Comparison of ENCODE assay signal across 31 mouse cellular contexts in the genomic region with DNA sequence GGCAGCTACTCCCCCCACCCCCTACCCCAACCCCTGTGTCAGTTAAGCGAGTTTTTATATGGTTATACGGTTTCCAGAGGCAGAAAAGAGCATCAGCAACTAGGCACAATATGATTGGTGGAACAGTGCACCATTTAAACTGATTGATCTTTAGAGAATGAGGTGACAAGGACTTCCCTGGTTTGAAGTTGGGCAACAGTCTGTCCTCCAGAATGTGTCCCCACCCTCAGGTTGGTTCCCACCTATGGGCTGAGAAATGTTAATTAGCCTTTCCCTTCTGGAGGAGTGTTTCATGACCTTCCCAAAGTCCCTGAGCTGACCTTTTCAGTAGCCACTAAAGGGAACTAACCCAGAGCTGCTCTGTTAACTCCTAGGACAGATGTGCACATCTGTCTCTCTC. TPM values are rescaled to one million over a fixed set of nuclear protein-coding genes. Genes with fewer than 3 reads are reported as not detected.
DNase-seq lines count a peak whose midpoint lies in the region; ATAC-seq and TF ChIP-seq lines count a peak whose summit lies in the region.
"Had no signal": no experiment of that assay in that cellular context is flagged by ENCODE, and none has a peak within 500 bp of the region (broad histone marks: within the 10 kb centered on the region; RNA-seq: fewer than 3 reads in every experiment).

No protein-coding gene starts in this region.

- H3K27me3 ChIP-seq in hindbrain, embryonic 11.5 days (ENCODE audit: control insufficient read depth, insufficient read depth, low read length), result 0 out of 2 replicates have a peak, but pooled peaks cover 2% of the 10 kb centered on the region
- H3K27me3 ChIP-seq in hindbrain, postnatal 0 days (ENCODE audit: insufficient read depth, low read length), result no peaks in the 10 kb centered on the region
- 0 out of 2 replicates have a peak, but pooled peaks cover 2% of the 10 kb centered on the region for H3K27me3 ChIP-seq in neural tube, embryonic 11.5 days (ENCODE audit: control insufficient read depth, insufficient read depth, low read length)
- H3K27me3 ChIP-seq in neural tube, embryonic 15.5 days (replicated peaks), result 0 out of 2 replicates have a peak, but pooled peaks cover 3% of the 10 kb centered on the region
- peaks cover 10% of the 10 kb centered on the region; the same call in 1 of the 2 replicates for H3K27me3 ChIP-seq in midbrain, embryonic 13.5 days
- no peaks in the 10 kb centered on the region for H3K27me3 ChIP-seq in kidney, embryonic 15.5 days
- H3K27me3 ChIP-seq: heart, embryonic 12.5 days; intestine, embryonic 15.5 days; liver, embryonic 12.5 days; megakaryocyte, embryonic 14.5 days; stomach, embryonic 15.5 days had no signal

- no peaks in the 10 kb centered on the region for H3K4me1 ChIP-seq in hindbrain, embryonic 11.5 days (replicated peaks; ENCODE audit: control insufficient read depth, insufficient read depth, low read length)
- no peaks in the 10 kb centered on the region for H3K4me1 ChIP-seq in hindbrain, postnatal 0 days (ENCODE audit: insufficient read depth, low read length)
- H3K4me1 ChIP-seq in neural tube, embryonic 11.5 days (ENCODE audit: control insufficient read depth, insufficient read depth, low read length), result no peaks in the 10 kb centered on the region
- H3K4me1 ChIP-seq in neural tube, embryonic 15.5 days, result no peaks in the 10 kb centered on the region
- peaks cover 7 to 31% of the 10 kb centered on the region in 2 experiments for H3K4me1 ChIP-seq in ES-E14 (ENCODE audit: control insufficient read depth in 2 of 2, insufficient read depth in 2 of 2, low read length in 2 of 2, poor library complexity in 1 of 2)
- H3K4me1 ChIP-seq in midbrain, embryonic 13.5 days (replicated peaks), result peaks cover 13% of the 10 kb centered on the region
- H3K4me1 ChIP-seq in kidney, embryonic 15.5 days, result no peaks in the 10 kb centered on the region
- H3K4me1 ChIP-seq: intestine, embryonic 15.5 days; liver, embryonic 12.5 days; megakaryocyte, embryonic 14.5 days; stomach, embryonic 15.5 days had no signal

- in situ Hi-C loops in ES-E14 (cut with MboI; ENCODE audit: low sequenced_read_pairs in 2 of 2, unreplicated experiment in 2 of 2), result no loop called here

- H3K27ac ChIP-seq in hindbrain, embryonic 11.5 days (ENCODE audit: low read depth, low read length), result no peak overlapping the region
- H3K27ac ChIP-seq in hindbrain, postnatal 0 days, result no peak overlapping the region
- H3K27ac ChIP-seq in neural tube, embryonic 11.5 days (ENCODE audit: low read depth, low read length), result no peak overlapping the region
- no peak overlapping the region for H3K27ac ChIP-seq in neural tube, embryonic 15.5 days (replicated peaks)
- H3K27ac ChIP-seq in ES-E14 (ENCODE audit: insufficient read depth, low read depth, low read length, poor library complexity, severe bottlenecking), result peak overlapping the region; percentile 98
- no peak overlapping the region for H3K27ac ChIP-seq in midbrain, embryonic 13.5 days
- no peak overlapping the region for H3K27ac ChIP-seq in kidney, embryonic 15.5 days
- H3K27ac ChIP-seq: forebrain, embryonic 12.5 days; intestine, embryonic 15.5 days; liver, embryonic 12.5 days; neural tube, embryonic 13.5 days; stomach, embryonic 15.5 days had no signal

- WGBS in hindbrain, embryonic 11.5 days, result 14% methylated on average over 2 of the region's 2 CpGs
- WGBS in hindbrain, postnatal 0 days, result 20% methylated on average over 2 of the region's 2 CpGs
- 8% methylated on average over 2 of the region's 2 CpGs for WGBS in neural tube, embryonic 11.5 days
- WGBS in neural tube, embryonic 15.5 days, result 13% methylated on average over 2 of the region's 2 CpGs
- 8% methylated on average over 2 of the region's 2 CpGs for WGBS in midbrain, embryonic 13.5 days
- 18% methylated on average over 2 of the region's 2 CpGs for WGBS in kidney, embryonic 15.5 days

- H3K4me2 ChIP-seq in hindbrain, embryonic 11.5 days (replicated peaks; ENCODE audit: low read depth, low read length), result no peak overlapping the region
- H3K4me2 ChIP-seq in hindbrain, postnatal 0 days (ENCODE audit: low read depth, low read length), result no peak overlapping the region
- no peak overlapping the region for H3K4me2 ChIP-seq in neural tube, embryonic 11.5 days (ENCODE audit: low read depth)
- no peak overlapping the region for H3K4me2 ChIP-seq in neural tube, embryonic 15.5 days
- no peak overlapping the region for H3K4me2 ChIP-seq in midbrain, embryonic 13.5 days (replicated peaks)
- H3K4me2 ChIP-seq in kidney, embryonic 15.5 days, result no peak overlapping the region
- H3K4me2 ChIP-seq: forebrain, embryonic 12.5 days; heart, embryonic 12.5 days; intestine, embryonic 15.5 days; liver, embryonic 12.5 days; neural tube, embryonic 13.5 days; stomach, embryonic 15.5 days had no signal

- H3K9ac ChIP-seq in hindbrain, embryonic 11.5 days (ENCODE audit: low read depth, low read length), result no peak overlapping the region
- no peak overlapping the region for H3K9ac ChIP-seq in hindbrain, postnatal 0 days (replicated peaks; ENCODE audit: low read length)
- H3K9ac ChIP-seq in neural tube, embryonic 11.5 days (ENCODE audit: low read length), result no peak overlapping the region
- no peak overlapping the region for H3K9ac ChIP-seq in neural tube, embryonic 15.5 days (replicated peaks)
- H3K9ac ChIP-seq in ES-E14 (ENCODE audit: insufficient read depth, low read depth, low read length, poor library complexity, severe bottlenecking), result 0 out of 2 replicates have a peak overlapping the region, but pooled peaks have one; percentile 62
- no peak overlapping the region for H3K9ac ChIP-seq in midbrain, embryonic 13.5 days (replicated peaks)
- no peak overlapping the region for H3K9ac ChIP-seq in kidney, embryonic 15.5 days
- H3K9ac ChIP-seq: forebrain, embryonic 12.5 days; heart, embryonic 12.5 days; intestine, embryonic 15.5 days; liver, embryonic 12.5 days; neural tube, embryonic 13.5 days; stomach, embryonic 15.5 days had no signal

- no peaks in the 10 kb centered on the region for H3K36me3 ChIP-seq in hindbrain, embryonic 11.5 days (ENCODE audit: control insufficient read depth, insufficient read depth, low read length)
- no peaks in the 10 kb centered on the region for H3K36me3 ChIP-seq in hindbrain, postnatal 0 days (ENCODE audit: insufficient read depth, low read length)
- no peaks in the 10 kb centered on the region for H3K36me3 ChIP-seq in neural tube, embryonic 11.5 days (ENCODE audit: control insufficient read depth, insufficient read depth, low read length)
- H3K36me3 ChIP-seq in neural tube, embryonic 15.5 days, result no peaks in the 10 kb centered on the region
- no peaks in the 10 kb centered on the region for H3K36me3 ChIP-seq in ES-E14 (ENCODE audit: control insufficient read depth, insufficient read depth, low read length, poor library complexity, severe bottlenecking)
- H3K36me3 ChIP-seq in midbrain, embryonic 13.5 days, result no peaks in the 10 kb centered on the region
- H3K36me3 ChIP-seq in kidney, embryonic 15.5 days, result no peaks in the 10 kb centered on the region
- H3K36me3 ChIP-seq: forebrain, embryonic 12.5 days; heart, embryonic 12.5 days; intestine, embryonic 15.5 days; liver, embryonic 12.5 days; neural tube, embryonic 13.5 days; stomach, embryonic 15.5 days had no signal

- no peak for DNase-seq in hindbrain, embryonic 11.5 days (ENCODE audit: low spot score)
- DNase-seq in hindbrain, postnatal 0 days (ENCODE audit: low spot score), result no peak
- no peak for DNase-seq in neural tube, embryonic 11.5 days (ENCODE audit: low spot score)
- peak; percentile 64 for DNase-seq in ES-E14 (ENCODE audit: low read depth, low spot score)
- no peak for DNase-seq in spleen, adult 12 weeks (ENCODE audit: low spot score)
- DNase-seq: adrenal gland, adult 8-10 months; B cell, adult 2 months; cerebellum, adult 2 months; cerebellum, postnatal 14 days; gastrocnemius, postnatal 14 days; heart, postnatal 4 days; kidney, adult 8-10 months; kidney, postnatal 10 days; layer of hippocampus, postnatal 36 days; left cerebral cortex, postnatal 4 days; lung, adult 18-20 months; lung, postnatal 4 days; retina, postnatal 1 day; right cerebral cortex, postnatal 14 days had no signal

- H3K4me3 ChIP-seq in hindbrain, embryonic 11.5 days (ENCODE audit: low read depth, low read length), result no peak overlapping the region
- H3K4me3 ChIP-seq in hindbrain, postnatal 0 days (ENCODE audit: low read length), result no peak overlapping the region
- H3K4me3 ChIP-seq in neural tube, embryonic 11.5 days (ENCODE audit: low read depth, low read length), result no peak overlapping the region
- H3K4me3 ChIP-seq in neural tube, embryonic 15.5 days (replicated peaks), result no peak overlapping the region
- peak overlapping the region; percentile 52 to 53 for H3K4me3 ChIP-seq in ES-E14 (ENCODE audit: insufficient read depth in 1 of 2, low read depth in 1 of 2, low read length in 2 of 2, poor library complexity in 1 of 2, severe bottlenecking in 1 of 2)
- no peak overlapping the region for H3K4me3 ChIP-seq in midbrain, embryonic 13.5 days (replicated peaks)
- no peak overlapping the region for H3K4me3 ChIP-seq in kidney, embryonic 15.5 days (replicated peaks)
- H3K4me3 ChIP-seq: erythroblast, embryonic 14.5 days; forebrain, embryonic 12.5 days; heart, embryonic 12.5 days; intestine, embryonic 15.5 days; liver, embryonic 12.5 days; megakaryocyte, embryonic 14.5 days; neural tube, embryonic 13.5 days; stomach, embryonic 15.5 days had no signal

- no peak for TF ChIP-seq CTCF in hindbrain, postnatal 0 days (IDR thresholded peaks at IDR 0.05; ENCODE audit: low read depth)

- no peaks in the 10 kb centered on the region for H3K9me3 ChIP-seq in hindbrain, embryonic 11.5 days (ENCODE audit: control insufficient read depth, low read length)
- H3K9me3 ChIP-seq in hindbrain, postnatal 0 days (ENCODE audit: low read length), result no peaks in the 10 kb centered on the region
- no peaks in the 10 kb centered on the region for H3K9me3 ChIP-seq in neural tube, embryonic 11.5 days (ENCODE audit: control insufficient read depth, low read length)
- H3K9me3 ChIP-seq in neural tube, embryonic 15.5 days (replicated peaks), result no peaks in the 10 kb centered on the region
- H3K9me3 ChIP-seq in ES-E14 (ENCODE audit: control insufficient read depth, insufficient read depth, low read depth, low read length), result no peaks in the 10 kb centered on the region
- no peaks in the 10 kb centered on the region for H3K9me3 ChIP-seq in midbrain, embryonic 13.5 days
- H3K9me3 ChIP-seq in kidney, embryonic 15.5 days (replicated peaks), result no peaks in the 10 kb centered on the region
- H3K9me3 ChIP-seq: forebrain, embryonic 12.5 days; heart, embryonic 12.5 days; intestine, embryonic 15.5 days; liver, embryonic 12.5 days; neural tube, embryonic 13.5 days; stomach, embryonic 15.5 days had no signal

- peak; percentile 38; the same call in 1 of the 2 replicates for ATAC-seq in hindbrain, embryonic 11.5 days (ENCODE audit: low FRiP score)
- ATAC-seq in hindbrain, postnatal 0 days, result no peak
- 0 out of 2 replicates have a peak, but pooled peaks have one; percentile 25 for ATAC-seq in neural tube, embryonic 11.5 days (ENCODE audit: insufficient read depth, low FRiP score, low TSS enrichment)
- ATAC-seq in neural tube, embryonic 15.5 days (ENCODE audit: low FRiP score), result no peak
- peak; percentile 30 for ATAC-seq in midbrain, embryonic 13.5 days
- ATAC-seq in kidney, embryonic 15.5 days (replicated peaks; ENCODE audit: low FRiP score), result no peak
- ATAC-seq: intestine, embryonic 15.5 days; liver, embryonic 12.5 days; lung, postnatal 0 days had no signal

RNA-seq across cellular contexts. Expression of a gene that starts 58.6 kb away (rescaled TPM):
- 5.9 and 6.3 TPM in 2 replicates for polyA plus RNA-seq in hindbrain, embryonic 11.5 days (2014; fragmentation: Nextera tagmentation; extraction: Ambion mirVana)
- 6.8 and 7.8 TPM in 2 replicates for total RNA-seq in hindbrain, postnatal 0 days (2014; rRNA removed)
- 10.4 and 11.8 TPM in 2 replicates for polyA plus RNA-seq in hindbrain, postnatal 0 days (2015; fragmentation: Nextera tagmentation; extraction: Ambion mirVana)
- 7.0 and 8.8 TPM in 2 replicates for polyA plus RNA-seq in neural tube, embryonic 11.5 days (2014; fragmentation: Nextera tagmentation; extraction: Ambion mirVana)
- 15.3 and 19.0 TPM in 2 replicates for polyA plus RNA-seq in neural tube, embryonic 15.5 days (2015; fragmentation: Nextera tagmentation; extraction: Ambion mirVana)
- 0.63 and 0.67 TPM in 2 replicates for total RNA-seq in ES-E14 (2012; rRNA removed)
- polyA plus RNA-seq in midbrain, embryonic 13.5 days (2015; fragmentation: Nextera tagmentation; extraction: Ambion mirVana), result 9.8 and 11.6 TPM in 2 replicates
- polyA plus RNA-seq in kidney, embryonic 15.5 days (2015; fragmentation: Nextera tagmentation; extraction: Ambion mirVana), result 7.7 and 7.8 TPM in 2 replicates
- polyA plus RNA-seq: erythroblast, embryonic 14.5 days had no signal

RNA-seq across cellular contexts. Expression of a gene that starts 58.7 kb away (rescaled TPM):
- polyA plus RNA-seq in hindbrain, embryonic 11.5 days (2014; fragmentation: Nextera tagmentation; extraction: Ambion mirVana), result 5.8 and 6.0 TPM in 2 replicates
- total RNA-seq in hindbrain, postnatal 0 days (2014; rRNA removed), result 11.5 and 12.5 TPM in 2 replicates
- 4.9 and 5.0 TPM in 2 replicates for polyA plus RNA-seq in hindbrain, postnatal 0 days (2015; fragmentation: Nextera tagmentation; extraction: Ambion mirVana)
- 6.6 and 7.3 TPM in 2 replicates for polyA plus RNA-seq in neural tube, embryonic 11.5 days (2014; fragmentation: Nextera tagmentation; extraction: Ambion mirVana)
- 6.1 and 6.6 TPM in 2 replicates for polyA plus RNA-seq in neural tube, embryonic 15.5 days (2015; fragmentation: Nextera tagmentation; extraction: Ambion mirVana)
- total RNA-seq in ES-E14 (2012; rRNA removed), result 6.6 and 8.0 TPM in 2 replicates
- polyA plus RNA-seq in midbrain, embryonic 13.5 days (2015; fragmentation: Nextera tagmentation; extraction: Ambion mirVana), result 3.6 and 4.2 TPM in 2 replicates
- polyA plus RNA-seq in kidney, embryonic 15.5 days (2015; fragmentation: Nextera tagmentation; extraction: Ambion mirVana), result 5.2 and 5.7 TPM in 2 replicates
- polyA plus RNA-seq: erythroblast, embryonic 14.5 days had no signal

Comparison
In these comparisons a context has a peak if more than half of its experiments do, and no peak if none do; other contexts are left out.
1. ATAC-seq: peak in hindbrain, embryonic 11.5 days (single experiment), neural tube, embryonic 11.5 days (single experiment) and midbrain, embryonic 13.5 days (single experiment); none in hindbrain, postnatal 0 days (single experiment), neural tube, embryonic 15.5 days (single experiment) and kidney, embryonic 15.5 days (single experiment).
2. H3K4me3 ChIP-seq: peak in ES-E14 (2 of 2); none in hindbrain, embryonic 11.5 days (single experiment), hindbrain, postnatal 0 days (single experiment), neural tube, embryonic 11.5 days (single experiment), neural tube, embryonic 15.5 days (single experiment), midbrain, embryonic 13.5 days (single experiment) and kidney, embryonic 15.5 days (single experiment).